Mouse (Mus musculus) MEL (cell line): ENCODE results near the gene Pdik1l. TPM values are rescaled to one million over a fixed set of nuclear protein-coding genes. Genes with fewer than 3 reads are reported as not detected.

Source experiments
- DNase-seq: peaks from one replicate; pipeline ENCODE4 v3.0.0; 2011; ENCODE audit warnings: low read depth, low spot score
- H3K27ac ChIP-seq: 2 replicates; pipeline ENCODE4 v1.5.1; 2012; ENCODE audit warnings: low read depth, mild to moderate bottlenecking, control low read depth, low read length, moderate library complexity; ENCODE audit not compliant: control insufficient read depth
- H3K27me3 ChIP-seq, 2 experiments: fragments of 150-350 bp in 1 of 2; sonication (generic) in 1 of 2; 2 replicates each; pipeline ENCODE4 v1.6.1; 2012; ENCODE audit warnings: low read length in 2 of 2, mild to moderate bottlenecking in 2 of 2, improper control_type of control experiment in 1 of 2, moderate library complexity in 1 of 2; ENCODE audit not compliant: insufficient read depth in 2 of 2, control insufficient read depth in 1 of 2
- H3K36me3 ChIP-seq, 2 experiments: 2 replicates each; pipeline ENCODE4 v1.6.1; 2012 to 2014; ENCODE audit warnings: low read length in 2 of 2, improper control_type of control experiment in 1 of 2, inconsistent platforms in 1 of 2, mild to moderate bottlenecking in 1 of 2; ENCODE audit not compliant: insufficient read depth in 2 of 2, control insufficient read depth in 1 of 2
- H3K4me1 ChIP-seq, 2 experiments: fragments of 150-350 bp in 1 of 2; sonication (generic) in 1 of 2; 2 replicates each; pipeline ENCODE4 v1.6.1; 2012; ENCODE audit warnings: low read length in 2 of 2, improper control_type of control experiment in 1 of 2, mild to moderate bottlenecking in 1 of 2; ENCODE audit not compliant: insufficient read depth in 2 of 2, control insufficient read depth in 1 of 2
- H3K4me3 ChIP-seq, 2 experiments: fragments of 150-350 bp in 1 of 2; sonication (generic) in 1 of 2; 2 replicates each; pipeline ENCODE4 v1.5.1; 2012; ENCODE audit warnings: low read depth in 2 of 2, low read length in 2 of 2, mild to moderate bottlenecking in 2 of 2, moderate library complexity in 2 of 2, control low read depth in 1 of 2, improper control_type of control experiment in 1 of 2; ENCODE audit not compliant: control insufficient read depth in 1 of 2, insufficient read depth in 1 of 2
- H3K79me2 ChIP-seq: 2 replicates; pipeline ENCODE4 v1.6.1; 2012; ENCODE audit warnings: mild to moderate bottlenecking, low read length, moderate library complexity; ENCODE audit not compliant: control insufficient read depth, poor library complexity, insufficient read depth
- H3K9ac ChIP-seq: 2 replicates; pipeline ENCODE4 v1.6.1; 2012; ENCODE audit warnings: low read depth, mild to moderate bottlenecking, control low read depth, low read length, moderate library complexity; ENCODE audit not compliant: control insufficient read depth, poor library complexity, severe bottlenecking
- H3K9me3 ChIP-seq: fragments of 150-350 bp; sonication (generic); replicated peaks from 2 replicates; pipeline ENCODE4 v1.6.1; 2012; ENCODE audit warnings: mild to moderate bottlenecking, low read length, improper control_type of control experiment, moderate library complexity; ENCODE audit not compliant: insufficient read depth
- BHLHE40 ChIP-seq: IDR thresholded peaks from 2 replicates; pipeline ENCODE4 v1.6.1; 2012; ENCODE audit warnings: low read depth, mild to moderate bottlenecking, inconsistent platforms, low read length, improper control_type of control experiment, borderline replicate concordance
- CTCF ChIP-seq, 3 experiments: IDR thresholded peaks in 2 of 3; conservative IDR thresholded peaks in 1 of 3; 2 replicates each; pipeline ENCODE4 v1.5.1; 2011 to 2012; ENCODE audit warnings: low read length in 3 of 3, low read depth in 2 of 3, mild to moderate bottlenecking in 2 of 3, improper control_type of control experiment in 1 of 3, inconsistent platforms in 1 of 3, mixed read lengths in 1 of 3, moderate library complexity in 1 of 3; ENCODE audit not compliant: control insufficient read depth in 1 of 3, insufficient read depth in 1 of 3, poor library complexity in 1 of 3, severe bottlenecking in 1 of 3
- ELF1 ChIP-seq: IDR thresholded peaks from 2 replicates; pipeline ENCODE4 v1.6.1; 2014; ENCODE audit warnings: low read depth, mild to moderate bottlenecking, inconsistent platforms, low read length, improper control_type of control experiment, moderate library complexity
- EP300 ChIP-seq, 2 experiments: IDR thresholded peaks; 2 replicates each; pipeline ENCODE4 v1.6.1; 2011; ENCODE audit warnings: improper control_type of control experiment in 2 of 2, low read length in 2 of 2, low read depth in 1 of 2, mild to moderate bottlenecking in 1 of 2
- ETS1 ChIP-seq: IDR thresholded peaks from 2 replicates; pipeline ENCODE4 v1.6.1; 2012; ENCODE audit warnings: low read depth, mild to moderate bottlenecking, inconsistent platforms, low read length, improper control_type of control experiment, moderate library complexity
- GABPA ChIP-seq: IDR thresholded peaks from 2 replicates; pipeline ENCODE4 v1.6.1; 2012; ENCODE audit warnings: low read depth, mild to moderate bottlenecking, inconsistent platforms, low read length, improper control_type of control experiment, moderate library complexity
- HCFC1 ChIP-seq: IDR thresholded peaks from 2 replicates; pipeline ENCODE4 v1.6.1; 2012; ENCODE audit warnings: low read depth, mild to moderate bottlenecking, inconsistent platforms, low read length, improper control_type of control experiment, moderate library complexity
- JUND ChIP-seq: IDR thresholded peaks from 2 replicates; pipeline ENCODE4 v1.6.1; 2011; ENCODE audit warnings: low read depth, mild to moderate bottlenecking, improper control_type of control experiment, low read length
- MAZ ChIP-seq: IDR thresholded peaks from 2 replicates; pipeline ENCODE4 v1.6.1; 2012; ENCODE audit warnings: low read depth, mild to moderate bottlenecking, inconsistent platforms, low read length, improper control_type of control experiment
- NELFE ChIP-seq: IDR thresholded peaks from 2 replicates; pipeline ENCODE4 v1.6.1; 2011; ENCODE audit warnings: low read depth, low read length, improper control_type of control experiment
- NRF1 ChIP-seq: IDR thresholded peaks from 2 replicates; pipeline ENCODE4 v1.6.1; 2014; ENCODE audit warnings: low read depth, mild to moderate bottlenecking, inconsistent platforms, low read length, improper control_type of control experiment, moderate library complexity; ENCODE audit not compliant: poor library complexity, insufficient read depth, severe bottlenecking
- POLR2A ChIP-seq, 2 experiments: IDR thresholded peaks; 2 replicates each; pipeline ENCODE4 v1.6.1; 2011 to 2012; ENCODE audit warnings: low read length in 2 of 2, mild to moderate bottlenecking in 2 of 2, control low read depth in 1 of 2, improper control_type of control experiment in 1 of 2, low read depth in 1 of 2, moderate library complexity in 1 of 2; ENCODE audit not compliant: control insufficient read depth in 1 of 2, insufficient read depth in 1 of 2, poor library complexity in 1 of 2
- POLR2AphosphoS2 ChIP-seq: IDR thresholded peaks from 2 replicates; pipeline ENCODE4 v1.6.1; 2011; ENCODE audit warnings: low read length, improper control_type of control experiment
- POLR2AphosphoS5 ChIP-seq: IDR thresholded peaks from 2 replicates; pipeline ENCODE4 v1.6.1; 2012; ENCODE audit warnings: low read depth, borderline replicate concordance, mild to moderate bottlenecking, inconsistent platforms, low read length, moderate library complexity, mixed read lengths
- RAD21 ChIP-seq: IDR thresholded peaks from 2 replicates; pipeline ENCODE4 v1.6.1; 2011; ENCODE audit warnings: mild to moderate bottlenecking, low read depth, low read length, improper control_type of control experiment
- SMC3 ChIP-seq: IDR thresholded peaks from 2 replicates; pipeline ENCODE4 v1.6.1; 2011; ENCODE audit warnings: low read depth, low read length, improper control_type of control experiment
- TAL1 ChIP-seq: IDR thresholded peaks from 2 replicates; pipeline ENCODE4 v1.6.1; 2012; ENCODE audit warnings: mild to moderate bottlenecking, inconsistent platforms, low read length, moderate library complexity, mixed read lengths
- UBTF ChIP-seq: IDR thresholded peaks from 2 replicates; pipeline ENCODE4 v1.6.1; 2012; ENCODE audit warnings: low read depth, mild to moderate bottlenecking, inconsistent platforms, low read length, improper control_type of control experiment, moderate library complexity, borderline replicate concordance; ENCODE audit not compliant: insufficient read depth
- USF2 ChIP-seq, 2 experiments: IDR thresholded peaks; 2 replicates each; pipeline ENCODE4 v1.6.1; 2011 to 2012; ENCODE audit warnings: improper control_type of control experiment in 2 of 2, low read length in 2 of 2, borderline replicate concordance in 1 of 2, inconsistent platforms in 1 of 2, low read depth in 1 of 2, mild to moderate bottlenecking in 1 of 2; ENCODE audit not compliant: insufficient read depth in 1 of 2
- ZC3H11A ChIP-seq: IDR thresholded peaks from 2 replicates; pipeline ENCODE4 v1.6.1; 2012; ENCODE audit warnings: low read depth, mild to moderate bottlenecking, inconsistent platforms, low read length, improper control_type of control experiment
- ZNF384 ChIP-seq: IDR thresholded peaks from 2 replicates; pipeline ENCODE4 v1.6.1; 2012; ENCODE audit warnings: low read depth, mild to moderate bottlenecking, inconsistent platforms, low read length, improper control_type of control experiment
- polyA plus RNA-seq, 2 experiments: library from polyadenylated mRNA; stranded (reverse) in 1 of 2; unstranded in 1 of 2; fragments of >175 nt in 1 of 2; fragments of >200 nt in 1 of 2; gene quantifications; 2 replicates each; pipeline versions ENCODE4 v1.2.1 to v1.2.4; 2012; ENCODE audit warnings: low replicate concordance in 2 of 2, low read depth in 1 of 2; ENCODE audit not compliant: insufficient read length in 2 of 2, insufficient read depth in 1 of 2, missing spikeins in 1 of 2
- total RNA-seq: library from RNA; depleted of rRNA; stranded (reverse); fragments of 300-350 nt; gene quantifications from 2 replicates; pipeline ENCODE4 v1.2.3, GENCODE M21; 2012

Gene Pdik1l
- total and polyA plus RNA-seq, 3 experiments = 11.7 to 32.1 (median 13.0) TPM

GRCm38 (mm10) chr4:134293061-134293691, 5.5 kb upstream of the Pdik1l start:
- no peak overlapping the region for H3K27ac ChIP-seq
- H3K27me3 ChIP-seq = no peaks in the 10 kb centered on the region
- peaks cover 0 to 7% of the 10 kb centered on the region in 2 experiments; a peak in 2 of 4 replicates for H3K4me1 ChIP-seq
- DNase-seq = no peak
- TF ChIP-seq HCFC1 = no peak
- no peak for TF ChIP-seq POLR2AphosphoS2
- no peak for TF ChIP-seq JUND
- TF ChIP-seq EP300 (IDR thresholded peaks at IDR 0.05; ENCODE audit: low read depth in 1 of 2, low read length in 2 of 2) = no peak
- TF ChIP-seq POLR2A (IDR thresholded peaks at IDR 0.05; ENCODE audit: control insufficient read depth in 1 of 2, insufficient read depth in 1 of 2, low read depth in 1 of 2, low read length in 2 of 2, poor library complexity in 1 of 2) = no peak
- no peak for TF ChIP-seq BHLHE40
- no peak for TF ChIP-seq NRF1
- TF ChIP-seq MAZ = no peak
- no peak for TF ChIP-seq NELFE
- TF ChIP-seq TAL1 = no peak
- no peak for TF ChIP-seq ZNF384
- TF ChIP-seq, all 39 proteins: peak for 0
- H3K4me3 ChIP-seq = no peak overlapping the region
- peaks cover 0 to 7% of the 10 kb centered on the region in 2 experiments; a peak in 2 of 4 replicates for H3K36me3 ChIP-seq
- H3K79me2 ChIP-seq = no peaks in the 10 kb centered on the region
- no peak overlapping the region for H3K9ac ChIP-seq
- H3K9me3 ChIP-seq = no peaks in the 10 kb centered on the region

GRCm38 (mm10) chr4:134292067-134292466, 4.4 kb upstream of the Pdik1l start:
- peak; percentile 76 for DNase-seq
- Histone ChIP-seq H3K9me3 (no peaks in the 10 kb centered on the region), H3K27me3 (no peaks in the 10 kb centered on the region), H3K4me1 (peaks cover 0 to 8% of the 10 kb centered on the region in 2 experiments; a peak in 2 of 4 replicates), H3K79me2 (peaks cover 2% of the 10 kb centered on the region; the same call in 1 of the 2 replicates)
- TF ChIP-seq ETS1 = no peak
- TF ChIP-seq SMC3 = peak; percentile 58
- no peak for TF ChIP-seq USF2 (IDR thresholded peaks at IDR 0.05; ENCODE audit: borderline replicate concordance in 1 of 2, insufficient read depth in 1 of 2, low read depth in 1 of 2, low read length in 2 of 2)
- TF ChIP-seq GABPA = no peak
- no peak for TF ChIP-seq UBTF
- TF ChIP-seq CTCF (IDR thresholded peaks at IDR 0.05 in 2 of 3, conservative IDR thresholded peaks at IDR 0.05 in 1 of 3; ENCODE audit: control insufficient read depth in 1 of 3, insufficient read depth in 1 of 3, low read depth in 2 of 3, low read length in 3 of 3, poor library complexity in 1 of 3, severe bottlenecking in 1 of 3) = peak; percentile 59 to 66 (median 61)
- no peak for TF ChIP-seq POLR2AphosphoS5
- TF ChIP-seq ELF1 = no peak
- TF ChIP-seq RAD21 = peak; percentile 56
- no peak for TF ChIP-seq EP300 (IDR thresholded peaks at IDR 0.05; ENCODE audit: low read depth in 1 of 2, low read length in 2 of 2)
- peak; percentile 61 for TF ChIP-seq ZC3H11A
- TF ChIP-seq, all 39 proteins: peak for 4
- no peak overlapping the region for H3K9ac ChIP-seq
- H3K27ac ChIP-seq = no peak overlapping the region
- no peak overlapping the region for H3K4me3 ChIP-seq
- H3K36me3 ChIP-seq = peaks cover 0 to 7% of the 10 kb centered on the region in 2 experiments; a peak in 2 of 4 replicates
